Mouse (Mus musculus) right cerebral cortex, adult 2 months (tissue): ENCODE results near the gene Tead3.
"Not testable (repeated sequence)": the region's sequence is repeated elsewhere in the genome, so short reads cannot be mapped to it uniquely, and the experiment has no call there.

ENCODE experiments used
- DNase-seq, 2 experiments: peaks; one replicate each; pipeline ENCODE4 v3.0.0; 2021 to 2022; ENCODE audit warnings: low spot score in 2 of 2

The Tead3 gene

GRCm38 (mm10) chr17:28330590-28330989 is 20.0 kb downstream of the Tead3 start:
- DNase-seq: not testable (repeated sequence)

- DNase-seq: no peak
Observed at GRCm38 (mm10) chr17:28330232-28330546, 20.4 kb downstream of the Tead3 start.

GRCm38 (mm10) chr17:28329503-28330231 is 20.9 kb downstream of the Tead3 start:
- no peak for DNase-seq

- DNase-seq: no peak
Observed at GRCm38 (mm10) chr17:28328946-28329345, 21.7 kb downstream of the Tead3 start.

GRCm38 (mm10) chr17:28328366-28328928 is 22.2 kb downstream of the Tead3 start, which contains the start of gene Rpl10a:
Gene Rpl10a, plus strand, starts transcription at chr17:28328471.
- peak; percentile 98 for DNase-seq

DNA sequence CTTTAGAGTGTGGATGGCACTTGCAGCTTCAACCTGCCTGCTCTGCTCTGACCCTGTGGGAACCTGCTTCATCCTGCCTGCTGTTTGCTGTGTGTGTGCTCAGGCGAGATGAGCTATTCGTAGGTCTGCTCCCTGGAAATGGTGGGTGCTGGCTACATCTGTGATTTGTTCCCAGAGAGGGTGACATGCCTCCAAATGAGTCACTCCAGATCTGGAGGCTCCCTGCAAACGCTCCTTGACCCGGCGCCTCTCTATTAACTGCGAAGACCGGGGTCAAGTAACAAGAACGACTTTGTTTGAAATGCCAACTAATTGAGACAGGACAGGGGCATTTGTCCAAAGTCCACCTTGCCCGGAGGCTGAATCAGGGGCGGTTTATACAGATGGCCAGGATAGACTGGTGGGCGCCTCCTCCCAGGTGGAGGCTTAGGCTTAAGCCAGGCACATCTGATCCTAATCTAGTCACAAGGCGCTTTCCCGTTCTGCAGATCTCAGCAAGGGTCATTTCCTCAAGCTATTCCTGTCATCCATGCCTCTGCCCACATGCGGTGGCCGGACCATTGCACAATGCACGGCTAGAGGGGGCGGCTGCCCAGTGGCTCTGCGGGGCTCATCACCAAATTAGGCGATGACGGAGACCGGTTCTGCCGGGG is 22.8 kb downstream of the Tead3 start:
- DNase-seq: peak; percentile 58 to 65

GRCm38 (mm10) chr17:28326951-28327350 is 23.7 kb downstream of the Tead3 start:
- no peak for DNase-seq

GRCm38 (mm10) chr17:28325751-28326150 is 24.9 kb downstream of the Tead3 start:
- DNase-seq: no peak

GRCm38 (mm10) chr17:28324416-28324815 is 26.2 kb downstream of the Tead3 start:
- DNase-seq: not testable (repeated sequence)

DNA sequence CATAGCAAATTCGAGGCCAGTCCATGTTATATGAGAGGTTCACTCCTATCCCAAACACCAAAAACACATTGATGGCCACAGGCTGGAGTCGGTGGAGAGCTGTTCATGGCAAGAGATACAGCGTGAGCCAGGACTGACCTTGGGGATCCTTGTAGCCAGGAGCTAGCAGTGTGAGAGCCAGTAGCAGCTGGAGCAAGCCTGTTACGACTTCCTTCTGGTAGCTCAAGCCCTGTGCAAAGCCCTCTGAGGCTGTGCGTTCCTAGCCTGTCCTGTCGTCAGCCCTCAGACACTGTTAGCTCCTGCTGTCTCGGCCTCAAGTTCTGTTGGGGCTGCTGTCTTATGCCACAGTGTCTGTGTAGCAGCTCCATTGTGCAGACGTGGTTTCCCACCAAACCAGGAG is 26.8 kb downstream of the Tead3 start:
- no peak for DNase-seq

DNA sequence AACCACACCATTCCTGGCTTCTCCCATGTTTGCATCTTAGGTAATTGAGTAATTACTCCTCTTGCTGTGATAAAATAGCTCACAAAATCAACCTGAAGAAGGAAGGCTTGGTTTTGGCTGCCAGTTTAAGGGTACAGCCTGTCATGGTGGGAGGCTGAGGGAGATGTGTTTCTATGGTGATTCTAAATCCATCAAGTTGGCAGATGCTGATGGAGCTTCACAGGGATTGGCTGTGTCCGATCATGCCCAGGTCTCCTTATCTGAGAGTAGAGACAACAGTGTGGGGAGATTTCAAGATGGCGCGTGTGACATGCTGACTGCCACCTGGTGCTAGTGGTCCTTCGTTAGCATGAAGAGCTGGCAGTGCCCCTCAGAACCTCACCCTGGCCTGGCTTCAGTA is 28.9 kb downstream of the Tead3 start:
- no peak for DNase-seq

GRCm38 (mm10) chr17:28317725-28318124 is 32.9 kb downstream of the Tead3 start:
- DNase-seq: no peak

GRCm38 (mm10) chr17:28317091-28317490 is 33.5 kb downstream of the Tead3 start:
- DNase-seq: no peak

DNA sequence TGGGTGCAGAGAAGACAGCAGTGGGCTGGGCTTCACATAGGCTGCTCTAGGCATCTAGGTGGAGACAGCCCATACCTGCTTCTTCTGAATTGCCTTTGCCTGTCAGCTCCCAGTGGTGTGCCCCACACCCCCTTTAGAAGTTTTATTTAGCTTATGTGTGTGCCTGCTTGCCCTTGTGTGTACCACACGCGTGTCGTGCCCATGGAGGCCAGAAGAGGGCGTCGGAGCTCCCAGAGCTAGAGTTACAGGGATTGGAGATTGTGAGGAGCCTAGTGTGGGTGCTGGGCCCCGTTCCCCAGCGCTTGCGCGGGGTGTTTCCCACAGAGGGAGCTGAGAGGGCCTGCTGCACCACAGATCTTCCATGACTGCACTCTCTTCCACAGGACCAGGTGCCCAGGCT is 34.1 kb downstream of the Tead3 start:
- DNase-seq: no peak

DNA sequence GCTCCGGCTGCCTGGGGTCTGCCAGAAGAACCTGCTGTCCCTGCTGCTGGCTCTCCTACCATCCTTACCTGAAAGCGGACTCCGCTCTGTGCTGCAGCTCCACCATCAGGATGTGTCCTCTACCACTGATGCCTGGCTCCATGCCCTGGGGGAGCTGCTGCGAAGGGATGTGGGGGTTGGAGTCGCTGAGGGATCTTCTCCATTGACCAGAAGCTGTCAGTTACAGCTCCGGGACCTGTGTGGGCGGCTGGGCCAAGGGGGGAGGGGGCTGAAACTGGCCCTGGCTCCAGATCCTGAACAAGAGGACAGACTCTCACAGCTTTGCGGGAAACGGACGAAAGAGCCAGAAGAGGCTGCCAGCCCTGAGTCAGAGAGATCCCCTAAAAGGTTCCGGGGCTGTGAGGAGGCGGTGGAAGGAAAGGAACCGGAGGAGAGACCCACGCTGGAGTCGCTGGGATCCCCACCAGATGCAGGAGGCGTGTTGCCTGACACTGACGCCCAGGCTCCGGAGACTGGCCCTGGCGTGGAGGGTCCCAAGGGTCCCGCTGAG is 34.9 kb downstream of the Tead3 start:
- DNase-seq: no peak

DNA sequence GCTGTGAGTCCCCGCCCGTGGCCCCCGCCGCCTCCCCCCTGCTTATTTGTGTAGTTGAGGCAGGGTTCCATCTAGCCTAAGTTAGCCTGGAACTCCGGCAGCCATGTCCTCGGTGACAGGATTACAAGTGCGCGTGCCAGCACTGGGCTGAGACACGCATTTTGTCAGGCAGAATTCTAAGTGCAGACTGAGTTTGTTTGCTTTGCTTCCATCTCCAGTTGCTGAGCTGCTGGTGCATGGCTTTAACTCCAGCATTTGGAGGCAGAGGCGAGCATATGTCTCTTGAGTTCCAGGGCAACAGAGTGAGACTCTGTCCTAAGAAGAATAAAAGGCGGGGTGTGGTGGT is 36.8 kb downstream of the Tead3 start:
- DNase-seq: no peak

- DNase-seq: peak; percentile 92 to 95
Observed at GRCm38 (mm10) chr17:28313212-28313879, 37.3 kb downstream of the Tead3 start, which contains the start of gene Fance. Gene Fance, plus strand, starts transcription at chr17:28313519.

GRCm38 (mm10) chr17:28312232-28313211 is 38.1 kb downstream of the Tead3 start:
- no peak for DNase-seq

GRCm38 (mm10) chr17:28311366-28312132 is 39.1 kb downstream of the Tead3 start:
- DNase-seq: no peak

DNA sequence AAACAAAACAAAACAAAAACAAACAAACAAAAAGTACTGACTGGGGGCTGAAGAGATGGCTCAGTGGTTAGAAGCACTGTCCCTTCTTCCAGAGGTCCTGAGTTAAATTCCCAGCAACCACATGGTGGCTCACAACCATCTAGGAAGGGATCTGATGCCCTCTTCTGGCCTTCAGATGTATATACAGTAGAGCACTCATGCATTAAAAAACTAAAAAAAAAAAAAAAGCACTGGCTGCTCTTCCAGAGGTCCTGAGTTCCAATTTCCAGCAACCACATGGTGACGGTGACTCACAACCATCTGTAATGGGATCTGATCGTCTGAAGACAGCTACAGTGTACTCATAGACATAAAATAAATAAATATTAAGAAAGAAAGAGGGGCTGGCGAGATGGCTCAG is 39.8 kb downstream of the Tead3 start:
- DNase-seq: no peak
